In the genomic region with DNA sequence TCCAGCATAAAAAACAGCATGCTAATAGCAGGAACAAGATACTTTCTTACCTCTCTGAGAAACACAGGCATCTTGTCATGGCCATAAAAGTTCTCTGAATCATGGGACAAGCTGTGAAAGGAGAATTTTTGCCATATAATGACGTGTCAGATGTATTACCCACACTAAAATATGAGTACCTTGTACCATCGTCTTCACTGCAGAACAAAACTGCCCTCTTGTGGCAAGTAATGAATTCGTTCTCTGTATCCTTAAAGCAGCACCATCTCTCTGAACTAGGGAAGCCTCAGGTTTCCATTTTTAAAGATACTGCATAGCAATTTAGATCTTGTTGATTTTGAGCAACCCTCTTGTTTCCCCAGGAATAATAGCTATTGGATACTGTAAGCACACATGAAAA, we compare ENCODE assay signal across 8 mouse cellular contexts.
DNase-seq lines count a peak whose midpoint lies in the region; ATAC-seq and TF ChIP-seq lines count a peak whose summit lies in the region.

No protein-coding gene starts in this region.

- no peak overlapping the region for H3K9ac ChIP-seq in embryonic facial prominence, embryonic 11.5 days (replicated peaks; ENCODE audit: low read length)

- H3K27me3 ChIP-seq in embryonic facial prominence, embryonic 11.5 days (ENCODE audit: control insufficient read depth, insufficient read depth, low read length), result no peaks in the 10 kb centered on the region
- no peaks in the 10 kb centered on the region for H3K27me3 ChIP-seq in embryonic facial prominence, embryonic 10.5 days (replicated peaks; ENCODE audit: low read depth, poor library complexity, severe bottlenecking)

- no peaks in the 10 kb centered on the region for H3K9me3 ChIP-seq in embryonic facial prominence, embryonic 11.5 days (replicated peaks; ENCODE audit: control insufficient read depth, low read length)
- no peaks in the 10 kb centered on the region for H3K9me3 ChIP-seq in embryonic facial prominence, embryonic 10.5 days

- WGBS in embryonic facial prominence, embryonic 11.5 days, result 20% methylated on average over 3 of the region's 3 CpGs
- WGBS in embryonic facial prominence, embryonic 10.5 days, result 32% methylated on average over 3 of the region's 3 CpGs
- WGBS in lung, adult 2 months, result 7% methylated on average over 3 of the region's 3 CpGs

- peak; percentile 61 for DNase-seq in embryonic facial prominence, embryonic 11.5 days (ENCODE audit: low spot score)
- DNase-seq in embryonic facial prominence, embryonic 10.5 days (ENCODE audit: low spot score), result no peak
- peak; percentile 10 for DNase-seq in ovary, postnatal 14 days (ENCODE audit: low spot score)
- no peak for DNase-seq in ovary, adult 18-20 months (ENCODE audit: low spot score)
- DNase-seq in cerebellum, adult 8-10 months, result peak; percentile 47
- DNase-seq in induced T-regulatory cell, adult 2 months (ENCODE audit: low read depth), result peak; percentile 68
- no peak for DNase-seq in lung, adult 2 months
- peak; percentile 34 for DNase-seq in skeletal muscle tissue, adult 2 months (ENCODE audit: low read depth, low spot score)

- H3K4me3 ChIP-seq in embryonic facial prominence, embryonic 11.5 days (ENCODE audit: low read depth, low read length), result no peak overlapping the region
- H3K4me3 ChIP-seq in embryonic facial prominence, embryonic 10.5 days, result no peak overlapping the region
- no peak overlapping the region for H3K4me3 ChIP-seq in lung, adult 2 months (replicated peaks; ENCODE audit: extremely low read depth, low read depth, low read length)

- no peaks in the 10 kb centered on the region for H3K36me3 ChIP-seq in embryonic facial prominence, embryonic 11.5 days (replicated peaks; ENCODE audit: control insufficient read depth, insufficient read depth, low read depth, low read length)
- peaks cover 8% of the 10 kb centered on the region for H3K36me3 ChIP-seq in embryonic facial prominence, embryonic 10.5 days (replicated peaks)

- H3K4me1 ChIP-seq in embryonic facial prominence, embryonic 11.5 days (ENCODE audit: control insufficient read depth, insufficient read depth, low read length), result no peaks in the 10 kb centered on the region
- H3K4me1 ChIP-seq in embryonic facial prominence, embryonic 10.5 days, result no peaks in the 10 kb centered on the region
- no peaks in the 10 kb centered on the region; the same call in 1 of the 2 replicates for H3K4me1 ChIP-seq in lung, adult 2 months (ENCODE audit: control insufficient read depth, insufficient read depth, low read length)

- ATAC-seq in embryonic facial prominence, embryonic 11.5 days (replicated peaks; ENCODE audit: insufficient number of reproducible peaks, low FRiP score, low TSS enrichment, low read depth), result no peak

- no peak overlapping the region for H3K4me2 ChIP-seq in embryonic facial prominence, embryonic 11.5 days (ENCODE audit: low read depth, low read length)

- peak; percentile 4; the same call in 1 of the 2 replicates for TF ChIP-seq CTCF in lung, adult 2 months (IDR thresholded peaks at IDR 0.05; ENCODE audit: insufficient read depth, low read length)

- no peak overlapping the region for H3K27ac ChIP-seq in embryonic facial prominence, embryonic 11.5 days (replicated peaks; ENCODE audit: low read depth, low read length)
- no peak overlapping the region for H3K27ac ChIP-seq in embryonic facial prominence, embryonic 10.5 days (replicated peaks)

- TF ChIP-seq POLR2A in lung, adult 2 months (IDR thresholded peaks at IDR 0.05; ENCODE audit: borderline replicate concordance, extremely low read depth, low read depth, low read length), result no peak

Comparison
In these comparisons a context has a peak if more than half of its experiments do, and no peak if none do; other contexts are left out.
1. DNase-seq: peak in embryonic facial prominence, embryonic 11.5 days (single experiment), ovary, postnatal 14 days (single experiment), cerebellum, adult 8-10 months (single experiment), induced T-regulatory cell, adult 2 months (single experiment) and skeletal muscle tissue, adult 2 months (single experiment); none in embryonic facial prominence, embryonic 10.5 days (single experiment), ovary, adult 18-20 months (single experiment) and lung, adult 2 months (single experiment).